Mouse (Mus musculus): ENCODE results near the gene Anp32a. TPM values are rescaled to one million over a fixed set of nuclear protein-coding genes. Genes with fewer than 3 reads are reported as not detected.

The Anp32a gene
- polyA plus RNA-seq, 1 experiment from 2014 or later = 292 TPM

- Histone ChIP-seq H3K4me2 (no peak overlapping the region), H3K4me3 (no peak overlapping the region), H3K27ac (no peak overlapping the region), H3K36me3 (no peaks in the 10 kb centered on the region), H3K4me1 (peaks cover 7% of the 10 kb centered on the region), H3K9me3 (no peaks in the 10 kb centered on the region), H3K9ac (no peak overlapping the region), H3K27me3 (no peaks in the 10 kb centered on the region)
- no peak for ATAC-seq (ENCODE audit: insufficient number of reproducible peaks, insufficient read depth, low FRiP score, low TSS enrichment, low read depth)
- 89% methylated on average over 4 of the region's 4 CpGs for WGBS
Observed at GRCm38 (mm10) chr9:62385727-62386518, 44.8 kb downstream of the Anp32a start.

- Histone ChIP-seq H3K36me3 (no peaks in the 10 kb centered on the region), H3K9me3 (no peaks in the 10 kb centered on the region), H3K4me1 (no peaks in the 10 kb centered on the region), H3K27me3 (no peaks in the 10 kb centered on the region), H3K4me2 (no peak overlapping the region), H3K9ac (no peak overlapping the region), H3K27ac (no peak overlapping the region), H3K4me3 (no peak overlapping the region)
- WGBS = 54% methylated on average over 9 of the region's 9 CpGs
- ATAC-seq (ENCODE audit: insufficient number of reproducible peaks, insufficient read depth, low FRiP score, low TSS enrichment, low read depth) = no peak
Observed at GRCm38 (mm10) chr9:62389735-62390134, 48.6 kb downstream of the Anp32a start.

- 60% methylated on average over 2 of the region's 2 CpGs for WGBS
- no peaks in the 10 kb centered on the region for H3K9me3 ChIP-seq
- H3K27me3 ChIP-seq = no peaks in the 10 kb centered on the region
- no peak for ATAC-seq (ENCODE audit: insufficient number of reproducible peaks, insufficient read depth, low FRiP score, low TSS enrichment, low read depth)
- no peak overlapping the region for H3K9ac ChIP-seq
- H3K27ac ChIP-seq = no peak overlapping the region
- H3K4me2 ChIP-seq = no peak overlapping the region
- no peaks in the 10 kb centered on the region for H3K4me1 ChIP-seq
- H3K36me3 ChIP-seq = no peaks in the 10 kb centered on the region
- H3K4me3 ChIP-seq = no peak overlapping the region
Observed at GRCm38 (mm10) chr9:62393531-62393930, 52.4 kb downstream of the Anp32a start.

GRCm38 (mm10) chr9:62394163-62394562 is 53.1 kb downstream of the Anp32a start:
- no peaks in the 10 kb centered on the region for H3K9me3 ChIP-seq
- no peak overlapping the region for H3K9ac ChIP-seq
- no peak overlapping the region for H3K4me2 ChIP-seq
- H3K4me3 ChIP-seq = no peak overlapping the region
- ATAC-seq (ENCODE audit: insufficient number of reproducible peaks, insufficient read depth, low FRiP score, low TSS enrichment, low read depth) = no peak
- H3K27me3 ChIP-seq = no peaks in the 10 kb centered on the region
- no peaks in the 10 kb centered on the region for H3K4me1 ChIP-seq
- no peak overlapping the region for H3K27ac ChIP-seq
- no peaks in the 10 kb centered on the region for H3K36me3 ChIP-seq
- 78% methylated on average over 2 of the region's 2 CpGs for WGBS

GRCm38 (mm10) chr9:62400531-62401170 is 59.6 kb downstream of the Anp32a start:
- H3K36me3 ChIP-seq = no peaks in the 10 kb centered on the region
- H3K9ac ChIP-seq = no peak overlapping the region; the same call in 1 of the 2 replicates
- no peaks in the 10 kb centered on the region for H3K27me3 ChIP-seq
- peaks cover 11% of the 10 kb centered on the region for H3K4me1 ChIP-seq
- no peak for ATAC-seq (ENCODE audit: insufficient number of reproducible peaks, insufficient read depth, low FRiP score, low TSS enrichment, low read depth)
- H3K4me3 ChIP-seq = no peak overlapping the region
- no peak overlapping the region for H3K4me2 ChIP-seq
- 65% methylated on average over 11 of the region's 11 CpGs for WGBS
- no peaks in the 10 kb centered on the region for H3K9me3 ChIP-seq
- no peak overlapping the region for H3K27ac ChIP-seq

- H3K4me3 ChIP-seq = no peak overlapping the region
- H3K36me3 ChIP-seq = no peaks in the 10 kb centered on the region
- H3K27ac ChIP-seq = 0 out of 2 replicates have a peak overlapping the region, but pooled peaks have one; percentile 1
- WGBS = 44% methylated on average over 1 of the region's 1 CpGs
- H3K9me3 ChIP-seq = no peaks in the 10 kb centered on the region
- no peak; the same call in 1 of the 2 replicates for ATAC-seq (ENCODE audit: insufficient number of reproducible peaks, insufficient read depth, low FRiP score, low TSS enrichment, low read depth)
- H3K4me1 ChIP-seq = peaks cover 11% of the 10 kb centered on the region
- H3K4me2 ChIP-seq = no peak overlapping the region
- no peaks in the 10 kb centered on the region for H3K27me3 ChIP-seq
- H3K9ac ChIP-seq = no peak overlapping the region
Observed at GRCm38 (mm10) chr9:62401589-62401988, 60.5 kb downstream of the Anp32a start.

GRCm38 (mm10) chr9:62406423-62407013 is 65.4 kb downstream of the Anp32a start:
- Histone ChIP-seq H3K36me3 (no peaks in the 10 kb centered on the region), H3K4me1 (peaks cover 3% of the 10 kb centered on the region), H3K27me3 (no peaks in the 10 kb centered on the region), H3K27ac (no peak overlapping the region), H3K4me2 (no peak overlapping the region), H3K9ac (no peak overlapping the region), H3K4me3 (no peak overlapping the region), H3K9me3 (no peaks in the 10 kb centered on the region)
- 83% methylated on average over 7 of the region's 7 CpGs for WGBS
- no peak for ATAC-seq (ENCODE audit: insufficient number of reproducible peaks, insufficient read depth, low FRiP score, low TSS enrichment, low read depth)

GRCm38 (mm10) chr9:62407357-62408146 is 66.5 kb downstream of the Anp32a start:
- Histone ChIP-seq H3K4me2 (no peak overlapping the region), H3K27me3 (no peaks in the 10 kb centered on the region), H3K36me3 (no peaks in the 10 kb centered on the region), H3K9me3 (no peaks in the 10 kb centered on the region), H3K9ac (no peak overlapping the region), H3K4me3 (no peak overlapping the region), H3K27ac (no peak overlapping the region), H3K4me1 (no peaks in the 10 kb centered on the region)
- no peak for ATAC-seq (ENCODE audit: insufficient number of reproducible peaks, insufficient read depth, low FRiP score, low TSS enrichment, low read depth)
- WGBS = 76% methylated on average over 5 of the region's 5 CpGs

GRCm38 (mm10) chr9:62418742-62419141 is 77.6 kb downstream of the Anp32a start:
- Histone ChIP-seq H3K36me3 (no peaks in the 10 kb centered on the region), H3K4me3 (no peak overlapping the region), H3K4me1 (peaks cover 27% of the 10 kb centered on the region), H3K9ac (no peak overlapping the region), H3K9me3 (no peaks in the 10 kb centered on the region), H3K27ac (no peak overlapping the region), H3K27me3 (no peaks in the 10 kb centered on the region), H3K4me2 (no peak overlapping the region)
- ATAC-seq (ENCODE audit: insufficient number of reproducible peaks, insufficient read depth, low FRiP score, low TSS enrichment, low read depth) = no peak
- WGBS = 53% methylated on average over 5 of the region's 5 CpGs

GRCm38 (mm10) chr9:62420261-62420917 is 79.3 kb downstream of the Anp32a start:
- no peaks in the 10 kb centered on the region for H3K36me3 ChIP-seq
- WGBS = 52% methylated on average over 10 of the region's 10 CpGs
- peak overlapping the region; percentile 51 for H3K4me2 ChIP-seq
- no peaks in the 10 kb centered on the region for H3K27me3 ChIP-seq
- peaks cover 20% of the 10 kb centered on the region for H3K4me1 ChIP-seq
- peak overlapping the region; percentile 53; the same call in 1 of the 2 replicates for H3K9ac ChIP-seq
- peak overlapping the region; percentile 28; the same call in 1 of the 2 replicates for H3K4me3 ChIP-seq
- H3K9me3 ChIP-seq = no peaks in the 10 kb centered on the region
- no peak overlapping the region; the same call in 1 of the 2 replicates for H3K27ac ChIP-seq
- ATAC-seq (ENCODE audit: insufficient number of reproducible peaks, insufficient read depth, low FRiP score, low TSS enrichment, low read depth) = no peak

GRCm38 (mm10) chr9:62421027-62421426 is 79.9 kb downstream of the Anp32a start:
- no peaks in the 10 kb centered on the region for H3K36me3 ChIP-seq
- ATAC-seq (ENCODE audit: insufficient number of reproducible peaks, insufficient read depth, low FRiP score, low TSS enrichment, low read depth) = peak; percentile 67; the same call in 1 of the 2 replicates
- peaks cover 20% of the 10 kb centered on the region for H3K4me1 ChIP-seq
- H3K9ac ChIP-seq = peak overlapping the region; percentile 53
- 6% methylated on average over 13 of the region's 13 CpGs for WGBS
- H3K27me3 ChIP-seq = no peaks in the 10 kb centered on the region
- H3K4me3 ChIP-seq = peak overlapping the region; percentile 28
- H3K4me2 ChIP-seq = peak overlapping the region; percentile 51
- no peak overlapping the region; the same call in 1 of the 2 replicates for H3K27ac ChIP-seq
- H3K9me3 ChIP-seq = no peaks in the 10 kb centered on the region

All from embryonic facial prominence, embryonic 13.5 days (tissue).